Mouse (Mus musculus): Measurements from ENCODE around the gene Trmo. TPM values are rescaled to one million over a fixed set of nuclear protein-coding genes. Genes with fewer than 3 reads are reported as not detected.

The Trmo gene
- total RNA-seq, 2 experiments from 2014 or later = 5.0 to 5.4 TPM

- intact Hi-C loops (cut with DNase I) = loop anchor here (2.0 to 5.0 kb wide), 2 partner anchors 68 to 172 kb away; no protein-coding TSS in a partner anchor
These were observed 14.3 kb downstream of the Trmo start for GRCm38 (mm10) chr4:46374869-46375368.

GRCm38 (mm10) chr4:46374455-46374854 lies 14.8 kb downstream of the Trmo start:
- intact Hi-C loops (cut with DNase I) = loop anchor here (2.0 kb wide), 1 partner anchor 172 kb away; no protein-coding TSS in a partner anchor
- DNase-seq (ENCODE audit: low spot score) = no peak

More at GRCm38 (mm10) chr4:46374869-46375368, 14.3 kb downstream of the Trmo start:
- peak; percentile 41 for DNase-seq (ENCODE audit: low spot score)

GRCm38 (mm10) chr4:46371030-46371429 lies 18.2 kb downstream of the Trmo start:
- DNase-seq (ENCODE audit: low spot score) = peak; percentile 38
- intact Hi-C loops (cut with DNase I) = no loop called here

GRCm38 (mm10) chr4:46370406-46370805 lies 18.8 kb downstream of the Trmo start:
- intact Hi-C loops (cut with DNase I) = no loop called here
- DNase-seq (ENCODE audit: low spot score) = no peak

- intact Hi-C loops (cut with DNase I) = no loop called here
- no peak for DNase-seq (ENCODE audit: low spot score)
These were observed 20.2 kb downstream of the Trmo start for GRCm38 (mm10) chr4:46369070-46369469.

GRCm38 (mm10) chr4:46367487-46367959 lies 21.7 kb downstream of the Trmo start:
- intact Hi-C loops (cut with DNase I) = no loop called here
- no peak for DNase-seq (ENCODE audit: low spot score)

GRCm38 (mm10) chr4:46364360-46364759 lies 24.9 kb downstream of the Trmo start:
- intact Hi-C loops (cut with DNase I) = no loop called here
- no peak for DNase-seq (ENCODE audit: low spot score)

- DNase-seq (ENCODE audit: low spot score) = no peak
- intact Hi-C loops (cut with DNase I) = no loop called here
These were observed 28.0 kb downstream of the Trmo start for GRCm38 (mm10) chr4:46361258-46361657.

GRCm38 (mm10) chr4:46359539-46360253 lies 29.5 kb downstream of the Trmo start:
- intact Hi-C loops (cut with DNase I) = no loop called here
- DNase-seq (ENCODE audit: low spot score) = no peak

GRCm38 (mm10) chr4:46356351-46357133 lies 32.7 kb downstream of the Trmo start:
- intact Hi-C loops (cut with DNase I) = no loop called here
- peak; percentile 22 for DNase-seq (ENCODE audit: low spot score)

- no peak for DNase-seq (ENCODE audit: low spot score)
- intact Hi-C loops (cut with DNase I) = no loop called here
These were observed 36.2 kb downstream of the Trmo start for GRCm38 (mm10) chr4:46353045-46353444.

GRCm38 (mm10) chr4:46349530-46349929 lies 39.7 kb downstream of the Trmo start:
- DNase-seq (ENCODE audit: low spot score) = no peak
- intact Hi-C loops (cut with DNase I) = no loop called here

GRCm38 (mm10) chr4:46348897-46349296 lies 40.3 kb downstream of the Trmo start:
- intact Hi-C loops (cut with DNase I) = no loop called here
- DNase-seq (ENCODE audit: low spot score) = no peak

- DNase-seq (ENCODE audit: low spot score) = no peak
- intact Hi-C loops (cut with DNase I) = no loop called here
These were observed 41.4 kb downstream of the Trmo start for GRCm38 (mm10) chr4:46347580-46348515.

- intact Hi-C loops (cut with DNase I) = no loop called here
- no peak for DNase-seq (ENCODE audit: low spot score)
These were observed 42.1 kb downstream of the Trmo start for GRCm38 (mm10) chr4:46347141-46347540.

- intact Hi-C loops (cut with DNase I) = no loop called here
- DNase-seq (ENCODE audit: low spot score) = no peak
These were observed 43.0 kb downstream of the Trmo start for GRCm38 (mm10) chr4:46346221-46346620.

GRCm38 (mm10) chr4:46345773-46346100 lies 43.5 kb downstream of the Trmo start:
- no peak for DNase-seq (ENCODE audit: low spot score)
- intact Hi-C loops (cut with DNase I) = no loop called here

GRCm38 (mm10) chr4:46345056-46345772 lies 44.0 kb downstream of the Trmo start:
- intact Hi-C loops (cut with DNase I) = no loop called here
- DNase-seq (ENCODE audit: low spot score) = no peak

GRCm38 (mm10) chr4:46344288-46344687 lies 44.9 kb downstream of the Trmo start:
- intact Hi-C loops (cut with DNase I) = no loop called here
- DNase-seq (ENCODE audit: low spot score) = no peak
